Mouse (Mus musculus) embryonic facial prominence, embryonic 15.5 days (tissue): ENCODE measurements around the gene Gtf2ird1. TPM values are rescaled to one million over a fixed set of nuclear protein-coding genes. Genes with fewer than 3 reads are reported as not detected.
"Not testable (repeated sequence)": the region's sequence is repeated elsewhere in the genome, so short reads cannot be mapped to it uniquely, and the experiment has no call there.

Source experiments
- ATAC-seq: fragments of 200-750 bp; cut with Nextera tagmentation; 2 replicates; pipeline ENCODE4 v1.8.0; 2017; ENCODE audit warnings: low read depth, moderate TSS enrichment; ENCODE audit not compliant: insufficient number of reproducible peaks, low FRiP score, low TSS enrichment
- H3K27ac ChIP-seq: fragments of 300-500 bp; sonication (generic); replicated peaks from 2 replicates; pipeline ENCODE4 v1.5.1; 2015; ENCODE audit warnings: mild to moderate bottlenecking, inconsistent platforms
- H3K27me3 ChIP-seq: fragments of 300-500 bp; sonication (generic); 2 replicates; pipeline ENCODE4 v1.6.1; 2015; ENCODE audit warnings: inconsistent platforms
- H3K36me3 ChIP-seq: fragments of 300-500 bp; sonication (generic); 2 replicates; pipeline ENCODE4 v1.6.1; 2015; ENCODE audit warnings: mild to moderate bottlenecking, inconsistent platforms
- H3K4me1 ChIP-seq: fragments of 300-500 bp; sonication (generic); 2 replicates; pipeline ENCODE4 v1.6.1; 2015; ENCODE audit warnings: inconsistent platforms
- H3K4me2 ChIP-seq: fragments of 300-500 bp; sonication (generic); replicated peaks from 2 replicates; pipeline ENCODE4 v1.6.1; 2015; ENCODE audit warnings: mild to moderate bottlenecking, inconsistent platforms
- H3K4me3 ChIP-seq: fragments of 300-500 bp; sonication (generic); replicated peaks from 2 replicates; pipeline ENCODE4 v1.5.1; 2015; ENCODE audit warnings: mild to moderate bottlenecking, inconsistent platforms
- H3K9ac ChIP-seq: fragments of 300-500 bp; sonication (generic); 2 replicates; pipeline ENCODE4 v1.6.1; 2015; ENCODE audit warnings: inconsistent platforms
- H3K9me3 ChIP-seq: fragments of 300-500 bp; sonication (generic); replicated peaks from 2 replicates; pipeline ENCODE4 v1.6.1; 2016; ENCODE audit warnings: inconsistent platforms
- WGBS: fragments of 180-500 bp; shearing (Covaris S2); methylation state at CpG from one replicate; pipeline ENCODE4 v1.1.7; 2015; 5-methylcytosine and 5-hydroxymethylcytosine counted together
- polyA plus RNA-seq: library from polyadenylated mRNA; unstranded; fragments of >200 nt; fragmentation: Nextera tagmentation; extraction: Ambion mirVana; gene quantifications from 2 replicates; pipeline ENCODE4 v1.2.1, GENCODE M21; 2015

Gene Gtf2ird1
- polyA plus RNA-seq, 1 experiment from 2014 or later = 123 TPM

- not testable (repeated sequence) for H3K9me3 ChIP-seq, H3K36me3 ChIP-seq, H3K27ac ChIP-seq, H3K4me1 ChIP-seq, ATAC-seq, H3K4me2 ChIP-seq, H3K9ac ChIP-seq, H3K4me3 ChIP-seq, H3K27me3 ChIP-seq
- WGBS = 89% methylated on average over 3 of the region's 4 CpGs
Measured at GRCm38 (mm10) chr5:134343530-134343929, 113.0 kb downstream of the Gtf2ird1 start.

DNA sequence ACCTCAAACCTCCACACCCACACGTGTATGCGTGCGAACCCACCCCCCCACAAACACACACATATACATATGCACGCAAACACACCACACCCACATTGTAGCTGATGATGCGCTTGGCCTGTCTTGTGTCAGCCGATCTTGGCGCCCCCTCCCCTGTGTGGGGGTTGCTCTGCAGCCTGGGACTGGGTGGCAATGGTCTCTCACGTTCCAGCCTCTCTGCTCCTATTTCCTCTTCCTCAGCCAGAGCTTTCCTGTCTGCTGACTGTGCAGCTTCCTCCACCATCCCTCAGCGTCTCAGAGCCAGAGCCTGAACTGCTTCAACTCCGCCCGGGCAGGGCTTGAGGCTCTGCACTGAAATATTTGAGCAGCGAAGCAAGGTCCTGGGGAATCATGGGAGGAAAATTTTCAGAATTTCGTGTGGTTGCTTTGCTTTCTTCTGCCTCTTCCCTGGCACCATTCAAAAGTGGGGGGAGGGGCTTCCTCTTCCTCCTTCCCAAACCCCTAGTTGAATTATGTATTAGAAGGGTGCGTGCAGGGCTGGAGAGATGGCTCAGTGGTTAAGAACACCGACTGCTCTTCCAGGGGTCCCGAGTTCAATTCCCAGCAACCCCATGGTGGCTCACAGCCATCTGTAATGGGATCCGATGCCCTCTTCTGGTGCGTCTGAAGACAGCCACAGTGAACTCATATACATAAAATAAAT is 113.9 kb downstream of the Gtf2ird1 start:
- 74% methylated on average over 18 of the region's 18 CpGs for WGBS
- no peak for ATAC-seq
- no peak overlapping the region for H3K9ac ChIP-seq
- H3K27me3 ChIP-seq = no peaks in the 10 kb centered on the region
- H3K36me3 ChIP-seq = no peaks in the 10 kb centered on the region
- H3K4me1 ChIP-seq = 0 out of 2 replicates have a peak, but pooled peaks cover 6% of the 10 kb centered on the region
- H3K9me3 ChIP-seq = no peaks in the 10 kb centered on the region
- no peak overlapping the region for H3K4me3 ChIP-seq
- 0 out of 2 replicates have a peak overlapping the region, but pooled peaks have one; percentile 11 for H3K27ac ChIP-seq
- H3K4me2 ChIP-seq = no peak overlapping the region

DNA sequence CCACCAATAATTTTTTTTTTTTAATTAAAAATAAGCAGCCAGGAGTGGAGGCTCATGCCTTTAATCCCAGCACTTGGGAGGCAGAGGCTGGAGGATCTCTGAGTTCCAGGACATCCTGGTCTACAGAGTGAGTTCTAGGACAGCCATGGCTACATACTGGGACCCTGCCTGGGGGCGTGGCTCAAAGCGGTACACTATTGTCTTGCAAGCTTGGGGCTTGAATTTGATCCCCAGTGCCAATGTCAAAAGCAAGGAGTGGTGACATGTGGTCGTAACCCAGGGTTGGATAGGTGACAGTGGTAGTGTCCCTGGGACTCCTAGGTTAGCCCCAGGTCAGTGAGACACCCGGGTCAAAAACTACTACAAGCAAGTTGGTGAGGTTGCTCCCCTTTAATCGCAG is 114.8 kb downstream of the Gtf2ird1 start:
- Histone ChIP-seq H3K27me3 (no peaks in the 10 kb centered on the region), H3K9ac (no peak overlapping the region), H3K27ac (no peak overlapping the region), H3K4me2 (no peak overlapping the region), H3K4me1 (0 out of 2 replicates have a peak, but pooled peaks cover 6% of the 10 kb centered on the region), H3K9me3 (no peaks in the 10 kb centered on the region), H3K4me3 (no peak overlapping the region), H3K36me3 (no peaks in the 10 kb centered on the region)
- WGBS = 93% methylated on average over 5 of the region's 5 CpGs
- ATAC-seq = no peak

DNA sequence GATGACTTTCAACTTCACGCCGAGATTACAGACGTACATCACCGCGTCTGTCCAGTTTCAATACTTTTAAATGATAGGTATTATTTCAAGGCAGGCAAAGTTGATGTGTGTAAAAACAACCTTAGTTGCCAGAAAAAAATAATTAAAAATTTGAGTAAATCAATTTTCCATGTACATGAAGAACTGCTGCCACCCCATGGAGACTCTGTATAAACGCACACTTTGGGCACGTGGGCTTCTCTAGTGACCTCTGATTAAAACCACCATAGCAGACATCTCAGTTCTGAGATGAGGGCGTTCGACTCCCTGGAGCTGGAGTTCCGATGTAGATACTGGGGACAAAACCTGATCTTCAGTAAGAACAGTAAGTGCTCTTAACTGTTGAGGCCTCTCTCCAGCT is 115.2 kb downstream of the Gtf2ird1 start:
- Histone ChIP-seq H3K4me2 (no peak overlapping the region), H3K9me3 (no peaks in the 10 kb centered on the region), H3K9ac (no peak overlapping the region), H3K36me3 (no peaks in the 10 kb centered on the region), H3K4me1 (0 out of 2 replicates have a peak, but pooled peaks cover 6% of the 10 kb centered on the region), H3K4me3 (no peak overlapping the region), H3K27me3 (no peaks in the 10 kb centered on the region), H3K27ac (no peak overlapping the region)
- ATAC-seq = no peak
- WGBS = 60% methylated on average over 10 of the region's 10 CpGs

- no peaks in the 10 kb centered on the region for H3K27me3 ChIP-seq
- 25% methylated on average over 6 of the region's 6 CpGs for WGBS
- ATAC-seq = no peak
- no peak overlapping the region for H3K27ac ChIP-seq
- H3K36me3 ChIP-seq = no peaks in the 10 kb centered on the region
- 0 out of 2 replicates have a peak, but pooled peaks cover 6% of the 10 kb centered on the region for H3K4me1 ChIP-seq
- no peak overlapping the region for H3K4me3 ChIP-seq
- no peak overlapping the region for H3K9ac ChIP-seq
- no peaks in the 10 kb centered on the region for H3K9me3 ChIP-seq
- H3K4me2 ChIP-seq = no peak overlapping the region
Measured at GRCm38 (mm10) chr5:134340101-134340522, 116.4 kb downstream of the Gtf2ird1 start.

- H3K36me3 ChIP-seq, ATAC-seq, H3K9me3 ChIP-seq, H3K9ac ChIP-seq, H3K27ac ChIP-seq, H3K27me3 ChIP-seq, H3K4me2 ChIP-seq, H3K4me3 ChIP-seq: not testable (repeated sequence)
- peaks cover 11% of the 10 kb centered on the region; the same call in 1 of the 2 replicates for H3K4me1 ChIP-seq
- 70% methylated on average over 2 of the region's 2 CpGs for WGBS
Measured at GRCm38 (mm10) chr5:134337012-134337411, 119.5 kb downstream of the Gtf2ird1 start.

- H3K27me3 ChIP-seq = no peaks in the 10 kb centered on the region
- peak; percentile 76 for ATAC-seq
- WGBS = 26% methylated on average over 8 of the region's 8 CpGs
- H3K9me3 ChIP-seq = no peaks in the 10 kb centered on the region
- H3K4me1 ChIP-seq = peaks cover 5% of the 10 kb centered on the region; the same call in 1 of the 2 replicates
- no peaks in the 10 kb centered on the region for H3K36me3 ChIP-seq
- no peak overlapping the region for H3K4me3 ChIP-seq
- H3K27ac ChIP-seq = peak overlapping the region; percentile 79
- no peak overlapping the region for H3K4me2 ChIP-seq
- H3K9ac ChIP-seq = no peak overlapping the region
Measured at GRCm38 (mm10) chr5:134332743-134333142, 123.8 kb downstream of the Gtf2ird1 start.

- H3K4me1 ChIP-seq = peaks cover 5% of the 10 kb centered on the region; the same call in 1 of the 2 replicates
- H3K27ac ChIP-seq = no peak overlapping the region
- H3K27me3 ChIP-seq = no peaks in the 10 kb centered on the region
- H3K4me3 ChIP-seq = no peak overlapping the region
- no peak overlapping the region for H3K9ac ChIP-seq
- no peaks in the 10 kb centered on the region for H3K36me3 ChIP-seq
- no peak overlapping the region for H3K4me2 ChIP-seq
- no peak for ATAC-seq
- WGBS = 76% methylated on average over 2 of the region's 2 CpGs
- H3K9me3 ChIP-seq = no peaks in the 10 kb centered on the region
Measured at GRCm38 (mm10) chr5:134330082-134330481, 126.4 kb downstream of the Gtf2ird1 start.

GRCm38 (mm10) chr5:134329311-134329710 is 127.2 kb downstream of the Gtf2ird1 start:
- Histone ChIP-seq H3K9ac (no peak overlapping the region), H3K4me2 (no peak overlapping the region), H3K36me3 (no peaks in the 10 kb centered on the region), H3K27me3 (no peaks in the 10 kb centered on the region), H3K4me3 (no peak overlapping the region), H3K4me1 (peaks cover 5% of the 10 kb centered on the region; the same call in 1 of the 2 replicates), H3K27ac (no peak overlapping the region), H3K9me3 (no peaks in the 10 kb centered on the region)
- WGBS = 53% methylated on average over 4 of the region's 4 CpGs
- ATAC-seq = no peak

- no peak overlapping the region for H3K27ac ChIP-seq
- H3K4me1 ChIP-seq = peaks cover 5% of the 10 kb centered on the region; the same call in 1 of the 2 replicates
- H3K4me3 ChIP-seq = no peak overlapping the region
- H3K9ac ChIP-seq = no peak overlapping the region
- no peaks in the 10 kb centered on the region for H3K36me3 ChIP-seq
- no peaks in the 10 kb centered on the region for H3K27me3 ChIP-seq
- no peak for ATAC-seq
- H3K9me3 ChIP-seq = no peaks in the 10 kb centered on the region
- no peak overlapping the region for H3K4me2 ChIP-seq
- WGBS = 76% methylated on average over 6 of the region's 6 CpGs
Measured at GRCm38 (mm10) chr5:134328482-134329001, 128.0 kb downstream of the Gtf2ird1 start.

DNA sequence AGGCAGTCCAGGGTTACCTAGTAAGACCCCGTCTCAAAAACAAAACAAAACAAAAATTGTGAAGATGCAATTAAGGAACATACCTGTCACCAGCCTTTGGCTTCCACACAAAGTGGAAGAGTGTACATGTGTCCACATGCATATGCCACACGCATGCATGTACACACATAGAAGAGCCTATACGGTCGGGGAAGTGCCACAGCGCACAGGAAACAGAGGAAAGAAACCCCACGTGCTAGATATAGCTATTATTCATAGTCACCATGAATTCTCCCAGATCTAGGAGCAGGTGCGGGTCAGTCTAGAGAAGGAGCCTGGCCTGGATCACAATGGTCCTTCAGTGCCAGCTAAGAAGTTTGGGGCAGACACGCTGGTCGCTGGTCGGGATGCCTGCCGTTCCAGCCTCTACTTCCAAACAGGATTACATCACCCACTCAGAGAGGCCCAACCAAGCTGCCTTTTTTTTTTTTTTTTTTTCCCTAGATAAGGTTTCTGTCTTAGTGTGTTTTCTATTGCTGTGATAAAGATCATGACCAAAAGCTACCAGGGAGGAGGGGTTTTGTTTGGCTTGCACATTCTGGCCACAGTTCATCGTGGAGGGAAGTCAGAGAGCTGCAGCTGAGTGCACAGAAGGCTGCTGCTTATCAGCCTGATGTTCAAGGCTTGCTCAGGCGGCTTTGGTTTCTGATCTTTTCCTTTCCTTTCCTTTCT is 130.5 kb downstream of the Gtf2ird1 start:
- no peak for ATAC-seq
- no peak overlapping the region for H3K9ac ChIP-seq
- H3K36me3 ChIP-seq = no peaks in the 10 kb centered on the region
- H3K9me3 ChIP-seq = no peaks in the 10 kb centered on the region
- H3K4me2 ChIP-seq = no peak overlapping the region
- H3K27ac ChIP-seq = no peak overlapping the region; the same call in 1 of the 2 replicates
- H3K27me3 ChIP-seq = no peaks in the 10 kb centered on the region
- no peak overlapping the region for H3K4me3 ChIP-seq
- 63% methylated on average over 13 of the region's 13 CpGs for WGBS
- peaks cover 3% of the 10 kb centered on the region for H3K4me1 ChIP-seq
